17 mouse cellular contexts compared by ENCODE assay signal in the genomic region with DNA sequence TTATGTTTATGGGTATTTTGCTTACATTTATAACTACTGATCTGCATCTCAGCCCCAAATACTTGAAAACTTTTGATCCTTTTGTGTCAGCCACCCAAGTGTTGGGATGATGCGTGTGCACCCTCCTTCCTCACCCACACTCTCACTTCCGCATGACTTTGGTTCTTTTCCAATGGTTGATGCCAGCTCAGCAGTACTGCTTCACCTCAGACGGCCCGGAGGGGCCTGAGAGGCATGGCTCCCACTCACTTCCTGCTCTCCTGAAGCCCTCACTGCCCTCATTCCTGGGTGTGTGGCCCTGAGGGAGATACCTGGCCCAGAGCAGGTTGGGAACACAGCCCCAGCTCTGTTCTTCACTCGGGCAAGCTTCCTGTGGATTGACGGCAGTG. TPM values are rescaled to one million over a fixed set of nuclear protein-coding genes. Genes with fewer than 3 reads are reported as not detected.
A peak's percentile ranks its signal among the peaks of the same experiment; 100 is the strongest.
DNase-seq lines count a peak whose midpoint lies in the region; ATAC-seq and TF ChIP-seq lines count a peak whose summit lies in the region.
"Had no signal": no experiment of that assay in that cellular context is flagged by ENCODE, and none has a peak within 500 bp of the region (broad histone marks: within the 10 kb centered on the region; RNA-seq: fewer than 3 reads in every experiment).

No protein-coding gene starts in this region.

- no peak for TF ChIP-seq CTCF in intestine, postnatal 0 days (IDR thresholded peaks at IDR 0.05; ENCODE audit: low read depth)
- TF ChIP-seq CTCF in E14TG2a.4 (conservative IDR thresholded peaks at IDR 0.05; ENCODE audit: low read length) (no peak), G1E (IDR thresholded peaks at IDR 0.05; ENCODE audit: low read depth, low read length) (peak; percentile 2; the same call in 1 of the 2 replicates)
- no peak for TF ChIP-seq CTCF in olfactory bulb, adult 2 months (IDR thresholded peaks at IDR 0.05; ENCODE audit: insufficient read depth, low read depth, low read length)

- peaks cover 87% of the 10 kb centered on the region for H3K36me3 ChIP-seq in intestine, postnatal 0 days (ENCODE audit: control insufficient read depth, insufficient read depth)
- peaks cover 8% of the 10 kb centered on the region; the same call in 1 of the 2 replicates for H3K36me3 ChIP-seq in intestine, embryonic 16.5 days (ENCODE audit: control insufficient read depth, insufficient read depth, low read length)
- peaks cover 98% of the 10 kb centered on the region for H3K36me3 ChIP-seq in E14TG2a.4 (ENCODE audit: insufficient read depth, low read length)
- peaks cover 98% of the 10 kb centered on the region for H3K36me3 ChIP-seq in G1E (replicated peaks)

- no peak overlapping the region for H3K4me2 ChIP-seq in intestine, postnatal 0 days (replicated peaks; ENCODE audit: low read depth)
- H3K4me2 ChIP-seq in intestine, embryonic 16.5 days (ENCODE audit: low read depth, low read length), result no peak overlapping the region
- H3K4me2 ChIP-seq: embryonic facial prominence, embryonic 12.5 days; forebrain, embryonic 15.5 days; heart, embryonic 11.5 days; heart, embryonic 15.5 days; hindbrain, embryonic 15.5 days had no signal

- no peak for ATAC-seq in intestine, postnatal 0 days
- no peak for ATAC-seq in intestine, embryonic 16.5 days
- ATAC-seq in G1E (ENCODE audit: extremely low read depth, insufficient number of reproducible peaks, low FRiP score, poor library complexity, severe bottlenecking), result no peak
- ATAC-seq: forebrain, embryonic 15.5 days; inflammation-experienced regulatory T-cells, adult 6 months had no signal

- H3K4me3 ChIP-seq in intestine, postnatal 0 days (ENCODE audit: low read depth, low read length), result no peak overlapping the region
- no peak overlapping the region for H3K4me3 ChIP-seq in intestine, embryonic 16.5 days (ENCODE audit: low read length)
- H3K4me3 ChIP-seq in E14TG2a.4 (replicated peaks; ENCODE audit: low read length), result peak overlapping the region; percentile 35
- no peak overlapping the region for H3K4me3 ChIP-seq in G1E (ENCODE audit: low read depth, low read length)
- H3K4me3 ChIP-seq in olfactory bulb, adult 2 months (ENCODE audit: insufficient read depth, low read depth, low read length), result no peak overlapping the region
- H3K4me3 ChIP-seq: embryonic facial prominence, embryonic 12.5 days; forebrain, embryonic 15.5 days; heart, embryonic 15.5 days; hindbrain, embryonic 15.5 days had no signal

- peak overlapping the region; percentile 21; the same call in 1 of the 2 replicates for H3K27ac ChIP-seq in intestine, postnatal 0 days (ENCODE audit: low read depth, low read length)
- H3K27ac ChIP-seq in intestine, embryonic 16.5 days (ENCODE audit: low read length), result no peak overlapping the region
- H3K27ac ChIP-seq in olfactory bulb, adult 2 months (ENCODE audit: insufficient read depth, low read depth, low read length), result peak overlapping the region; percentile 29; the same call in 1 of the 2 replicates
- H3K27ac ChIP-seq: embryonic facial prominence, embryonic 12.5 days; forebrain, embryonic 15.5 days; heart, embryonic 15.5 days; hindbrain, embryonic 15.5 days had no signal

- H3K4me1 ChIP-seq in intestine, postnatal 0 days (replicated peaks; ENCODE audit: control insufficient read depth, insufficient read depth, low read length), result no peaks in the 10 kb centered on the region
- 0 out of 2 replicates have a peak, but pooled peaks cover 2% of the 10 kb centered on the region for H3K4me1 ChIP-seq in intestine, embryonic 16.5 days (ENCODE audit: control insufficient read depth, insufficient read depth, low read length)
- H3K4me1 ChIP-seq in E14TG2a.4 (replicated peaks; ENCODE audit: low read depth, low read length), result peaks cover 72% of the 10 kb centered on the region
- H3K4me1 ChIP-seq in G1E (ENCODE audit: insufficient read depth, low read depth, low read length), result peaks cover 39% of the 10 kb centered on the region
- peaks cover 63% of the 10 kb centered on the region for H3K4me1 ChIP-seq in olfactory bulb, adult 2 months (ENCODE audit: control insufficient read depth, insufficient read depth, low read length)
- H3K4me1 ChIP-seq: embryonic facial prominence, embryonic 12.5 days; forebrain, embryonic 15.5 days; hindbrain, embryonic 15.5 days had no signal

- no peaks in the 10 kb centered on the region for H3K9me3 ChIP-seq in intestine, postnatal 0 days (ENCODE audit: control insufficient read depth)
- H3K9me3 ChIP-seq in intestine, embryonic 16.5 days (ENCODE audit: control insufficient read depth, low read length), result no peaks in the 10 kb centered on the region
- H3K9me3 ChIP-seq in E14TG2a.4 (ENCODE audit: low read length), result no peaks in the 10 kb centered on the region
- H3K9me3 ChIP-seq in G1E (replicated peaks), result no peaks in the 10 kb centered on the region
- H3K9me3 ChIP-seq: embryonic facial prominence, embryonic 12.5 days; forebrain, embryonic 15.5 days; heart, embryonic 15.5 days; hindbrain, embryonic 15.5 days had no signal

- DNase-seq in G1E (ENCODE audit: low spot score), result no peak
- no peak for DNase-seq in heart, postnatal 36 days
- DNase-seq: adrenal gland, postnatal 10 days; cerebellum, adult 8-10 months; cerebellum, postnatal 25 days; gastrocnemius, postnatal 36 days; heart, postnatal 14 days had no signal

- intact Hi-C loops in heart, postnatal 36 days (cut with DNase I), result no loop called here

- no peaks in the 10 kb centered on the region for H3K27me3 ChIP-seq in intestine, postnatal 0 days (replicated peaks; ENCODE audit: control insufficient read depth, insufficient read depth, low read length)
- no peaks in the 10 kb centered on the region for H3K27me3 ChIP-seq in intestine, embryonic 16.5 days (replicated peaks; ENCODE audit: control insufficient read depth, insufficient read depth, low read length)
- H3K27me3 ChIP-seq in E14TG2a.4 (ENCODE audit: insufficient read depth, low read length), result no peaks in the 10 kb centered on the region
- no peaks in the 10 kb centered on the region for H3K27me3 ChIP-seq in G1E (ENCODE audit: insufficient read depth, low read length)
- H3K27me3 ChIP-seq: embryonic facial prominence, embryonic 12.5 days; forebrain, embryonic 15.5 days; heart, embryonic 15.5 days; hindbrain, embryonic 15.5 days had no signal

- TF ChIP-seq POLR2A in olfactory bulb, adult 2 months (IDR thresholded peaks at IDR 0.05; ENCODE audit: insufficient read depth, low read depth, low read length), result no peak

- no peak overlapping the region for H3K9ac ChIP-seq in intestine, postnatal 0 days (ENCODE audit: low read depth, low read length)
- H3K9ac ChIP-seq in intestine, embryonic 16.5 days (ENCODE audit: low read depth, low read length), result no peak overlapping the region
- H3K9ac ChIP-seq: embryonic facial prominence, embryonic 12.5 days; forebrain, embryonic 15.5 days; heart, embryonic 15.5 days; hindbrain, embryonic 15.5 days had no signal

- WGBS in intestine, postnatal 0 days, result 89% methylated on average over 6 of the region's 6 CpGs
- WGBS in intestine, embryonic 16.5 days, result 92% methylated on average over 6 of the region's 6 CpGs
- WGBS in olfactory bulb, adult 2 months, result 62% methylated on average over 6 of the region's 6 CpGs

RNA-seq across cellular contexts. Expression of gene Sec14l1, which starts 31.1 kb away (rescaled TPM):
- 22.8 and 23.9 TPM in 2 replicates for polyA plus RNA-seq in intestine, postnatal 0 days (2015; fragmentation: Nextera tagmentation; extraction: Ambion mirVana)
- polyA plus RNA-seq in intestine, embryonic 16.5 days (2015; fragmentation: Nextera tagmentation; extraction: Ambion mirVana), result 28.5 and 29.5 TPM in 2 replicates
- 72.9 and 82.8 TPM in 2 replicates for total RNA-seq in G1E (2014; fragmentation: Nextera tagmentation)
- 76.1 and 77.8 TPM in 2 replicates for total RNA-seq in G1E (2017)
- polyA plus RNA-seq in G1E (2012), result 88.9 and 95.5 TPM in 2 replicates
- not detected in 2 replicates for polyA plus RNA-seq in olfactory bulb, adult 2 months (2012; ENCODE audit: insufficient read depth, insufficient read length, low replicate concordance, missing spikeins)
- 10 to 100 TPM; 67.9 to 75.2 TPM for total RNA-seq in heart, postnatal 36 days (2021)

RNA-seq across cellular contexts. Expression of gene Sept9, which starts 53.3 kb away (rescaled TPM):
- 74.5 and 81.5 TPM in 2 replicates for polyA plus RNA-seq in intestine, postnatal 0 days (2015; fragmentation: Nextera tagmentation; extraction: Ambion mirVana)
- polyA plus RNA-seq in intestine, embryonic 16.5 days (2015; fragmentation: Nextera tagmentation; extraction: Ambion mirVana), result 183 and 191 TPM in 2 replicates
- 115 and 141 TPM in 2 replicates for total RNA-seq in G1E (2014; fragmentation: Nextera tagmentation)
- total RNA-seq in G1E (2017), result 261 and 292 TPM in 2 replicates
- polyA plus RNA-seq in G1E (2012), result 410 and 469 TPM in 2 replicates
- polyA plus RNA-seq in olfactory bulb, adult 2 months (2012; ENCODE audit: insufficient read depth, insufficient read length, low replicate concordance, missing spikeins), result 157 TPM in 1 of 2 replicates, not detected in the other
- 10 to 100 TPM; 28.6 to 37.1 TPM for total RNA-seq in heart, postnatal 36 days (2021)
